Mouse (Mus musculus) left cerebral cortex, postnatal 10 days (tissue): Measurements from ENCODE around the gene Rbm45. TPM values are rescaled to one million over a fixed set of nuclear protein-coding genes. Genes with fewer than 3 reads are reported as not detected.

ENCODE experiments used
- total RNA-seq, 2 experiments: library from RNA; stranded (reverse); gene quantifications; 2 replicates each; pipeline ENCODE4 v1.2.3; 2021

The Rbm45 gene
- total RNA-seq, 2 experiments from 2014 or later = 41.9 to 42.0 TPM

Other genes starting within 250 kb of the Rbm45 start
- 1 to 10 TPM; 1.8 to 2.6 TPM for gene Pde11a, start 31.2 kb upstream of the Rbm45 start, total RNA-seq
- not detected for gene Cyct, start 9.5 kb upstream of the Rbm45 start, total RNA-seq
- 10 to 100 TPM; 43.7 to 46.3 TPM for gene Osbpl6, start 36.5 kb downstream of the Rbm45 start, total RNA-seq